Mouse (Mus musculus) induced T-regulatory cell, adult 2 months (primary cell): ENCODE data around the gene Tysnd1.

Source experiments
- DNase-seq: peaks from one replicate; pipeline ENCODE4 v3.0.0-alpha.2; 2012; ENCODE audit warnings: low read depth

Gene Tysnd1

DNA sequence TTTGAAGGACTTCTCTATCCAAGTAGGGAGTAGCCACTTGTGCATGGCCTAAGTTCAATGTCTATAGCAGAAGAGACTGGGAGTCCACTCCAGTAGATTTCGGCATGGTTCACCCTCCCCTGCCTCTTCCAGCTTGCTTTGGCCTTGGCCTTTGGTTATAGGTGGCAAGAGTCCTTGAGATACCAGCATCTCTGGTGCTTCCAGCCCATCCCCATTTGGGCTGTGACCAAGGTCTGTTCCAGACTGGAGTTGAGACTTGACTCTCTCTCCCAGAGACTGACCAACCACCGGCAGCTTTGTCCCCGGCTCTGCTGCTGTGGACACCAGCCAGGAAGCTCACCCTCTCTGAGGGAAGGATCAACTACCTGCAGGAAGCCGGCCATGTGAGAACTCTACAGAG lies 42.8 kb downstream of the Tysnd1 start:
- no peak for DNase-seq

DNA sequence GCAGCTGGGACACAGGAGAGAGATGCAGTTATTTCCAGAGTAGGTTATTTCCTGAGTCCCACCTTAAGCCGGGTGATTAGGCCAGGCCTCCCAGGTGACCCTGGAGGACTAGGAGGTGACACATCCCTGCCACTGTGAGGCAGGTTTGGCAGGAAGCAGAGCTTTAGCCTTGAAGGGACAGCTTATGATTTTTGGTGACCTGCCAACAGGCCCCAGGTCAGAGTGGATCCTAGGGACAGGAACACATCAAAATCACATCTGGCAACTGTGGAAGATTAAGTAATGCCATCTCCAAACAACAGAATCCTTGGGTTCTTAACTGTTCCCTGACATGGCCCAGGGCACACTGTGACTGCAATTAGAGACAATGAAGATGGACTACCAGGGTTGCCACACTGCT lies 46.0 kb downstream of the Tysnd1 start:
- no peak for DNase-seq

DNA sequence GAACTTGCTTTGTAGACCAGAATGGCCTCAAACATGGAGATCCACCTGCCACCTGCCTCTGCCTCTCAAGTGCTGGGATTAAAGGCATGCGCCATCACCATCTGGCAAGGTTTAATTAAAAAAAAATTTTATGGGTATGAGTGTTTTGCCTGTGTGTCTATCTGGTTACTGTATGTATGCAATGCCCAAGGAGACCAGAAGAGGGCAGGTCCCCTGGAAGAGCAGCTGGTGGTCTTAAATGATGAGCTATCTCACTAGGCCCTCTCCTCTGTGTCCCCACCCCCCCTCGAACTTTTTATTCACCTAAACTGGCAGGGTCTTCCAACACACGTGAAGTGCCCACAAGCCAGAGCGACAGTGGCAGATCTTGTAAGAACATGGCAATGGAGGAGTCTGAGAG lies 46.6 kb downstream of the Tysnd1 start:
- no peak for DNase-seq

DNA sequence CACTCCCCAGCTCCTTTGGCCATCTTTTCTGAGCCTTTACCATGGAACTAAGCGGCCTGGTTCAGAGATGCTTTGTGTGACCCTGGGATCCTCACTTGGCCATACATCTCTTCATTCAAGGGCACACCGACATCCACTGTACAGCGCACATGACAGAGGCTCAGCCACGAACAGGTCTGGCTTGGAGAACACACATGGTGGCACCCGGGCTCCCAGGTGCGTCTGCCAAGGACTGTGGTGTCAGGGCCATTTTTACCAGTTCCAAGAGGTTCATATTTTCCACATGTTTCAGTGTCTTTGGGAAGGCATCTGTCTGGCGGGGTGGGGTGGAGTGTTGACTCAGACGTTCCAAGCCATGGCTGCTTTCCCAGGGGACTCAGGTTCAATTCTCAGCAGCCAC lies 47.0 kb downstream of the Tysnd1 start:
- DNase-seq: no peak

DNA sequence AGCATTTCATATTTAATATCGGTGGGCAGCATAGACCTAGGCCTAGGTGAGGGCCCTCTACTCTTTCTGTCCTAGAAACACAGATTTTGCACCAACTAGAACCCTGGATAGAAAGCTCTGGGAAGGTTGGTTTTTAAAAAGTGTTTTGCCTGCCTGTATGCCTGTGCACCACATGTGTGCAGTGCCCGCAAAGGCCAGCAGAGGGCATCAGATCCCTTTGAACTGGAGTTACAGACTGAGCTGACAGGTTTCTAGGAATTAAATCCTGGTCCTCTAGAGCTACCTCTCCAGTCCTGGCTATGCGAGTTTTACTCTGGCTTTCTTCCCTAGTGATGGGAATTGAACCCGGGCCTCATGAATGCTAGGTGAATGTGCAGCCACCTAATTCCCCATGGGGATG lies 49.8 kb downstream of the Tysnd1 start:
- peak; percentile 9 for DNase-seq

DNA sequence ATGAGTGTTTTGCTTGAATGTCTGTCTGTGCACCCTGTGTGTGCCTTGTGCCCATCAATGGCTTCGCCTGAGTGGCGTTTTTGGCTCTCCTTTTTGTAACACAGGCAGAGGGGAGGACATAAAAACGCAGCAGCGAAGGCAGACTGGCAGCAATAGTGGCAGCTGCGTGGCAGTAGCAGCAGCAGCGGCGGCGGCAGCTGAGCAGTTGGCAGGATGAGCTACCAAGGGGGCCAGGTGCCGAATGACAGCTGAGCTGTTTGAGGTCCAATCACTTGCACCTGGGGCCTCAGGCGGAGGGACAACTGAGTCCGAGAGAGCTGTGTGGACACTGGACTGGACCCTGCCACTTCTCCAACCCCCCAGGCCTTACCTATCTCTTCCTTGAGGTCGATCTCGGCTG lies 52.0 kb downstream of the Tysnd1 start:
- DNase-seq: no peak

DNA sequence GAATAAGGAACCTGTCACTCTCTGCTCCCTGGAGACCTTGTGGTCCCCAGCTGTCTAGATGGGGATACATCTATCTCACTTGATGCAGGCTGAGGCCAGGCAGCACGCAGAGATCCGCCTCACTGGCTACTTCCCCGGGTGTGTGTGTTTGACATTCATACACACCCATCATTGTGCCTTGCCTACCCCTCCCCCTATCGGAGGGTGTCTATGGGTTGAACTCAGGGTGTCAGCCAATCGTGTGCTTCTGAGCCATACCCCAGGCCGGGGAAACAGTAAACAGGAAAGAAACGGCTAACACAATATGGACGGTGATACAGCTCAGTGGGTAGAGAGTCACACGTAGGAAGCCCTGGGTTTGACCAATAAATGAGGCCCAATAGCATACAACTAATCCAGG lies 54.7 kb downstream of the Tysnd1 start:
- no peak for DNase-seq

DNA sequence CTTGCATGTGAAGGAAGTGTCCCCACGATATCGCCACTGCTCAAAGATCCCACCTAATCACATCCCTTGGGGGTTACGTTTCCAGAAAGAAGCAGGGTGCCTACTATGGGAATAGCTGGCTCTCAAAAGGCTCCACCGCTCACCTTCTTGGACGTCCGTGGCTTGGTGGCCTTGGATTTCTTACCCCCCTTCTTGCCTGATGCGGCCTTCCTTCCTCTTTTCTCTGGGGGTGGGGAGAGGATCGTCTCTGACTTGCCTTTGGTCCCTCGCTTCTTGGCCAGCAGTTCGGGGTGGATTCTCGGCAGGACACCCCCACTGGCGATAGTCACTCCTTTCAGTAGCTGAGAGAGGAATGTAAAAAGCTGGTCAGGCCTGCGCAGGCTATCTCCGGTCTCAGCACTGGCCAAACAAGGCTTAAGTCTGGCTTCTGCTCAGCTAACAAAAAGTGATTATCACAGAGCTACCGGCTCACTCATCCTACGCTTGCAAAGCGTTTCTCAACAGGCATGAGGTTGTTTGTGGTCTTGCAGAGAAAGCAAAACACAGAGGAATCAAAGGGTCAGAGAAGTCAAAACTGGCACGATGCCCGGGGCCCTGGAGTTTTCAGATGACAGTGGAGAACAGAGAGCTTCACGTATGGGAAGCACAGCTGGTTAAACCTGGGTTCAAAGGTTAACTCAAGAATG lies 56.4 kb downstream of the Tysnd1 start:
- DNase-seq: no peak
